Mouse (Mus musculus) embryonic facial prominence, embryonic 13.5 days (tissue): Measurements from ENCODE around the gene Crybg1. TPM values are rescaled to one million over a fixed set of nuclear protein-coding genes. Genes with fewer than 3 reads are reported as not detected.

ENCODE experiments used
- ATAC-seq: fragments of 200-750 bp; cut with Nextera tagmentation; 2 replicates; pipeline ENCODE4 v1.8.0; 2017; ENCODE audit warnings: low read depth; ENCODE audit not compliant: insufficient number of reproducible peaks, insufficient read depth, low FRiP score, low TSS enrichment
- H3K27ac ChIP-seq: fragments of 300-500 bp; sonication (generic); 2 replicates; pipeline ENCODE4 v1.5.1; 2015; ENCODE audit warnings: moderate library complexity, mild to moderate bottlenecking, inconsistent platforms
- H3K27me3 ChIP-seq: fragments of 300-500 bp; sonication (generic); 2 replicates; pipeline ENCODE4 v1.6.1; 2015; ENCODE audit warnings: mild to moderate bottlenecking, inconsistent platforms
- H3K36me3 ChIP-seq: fragments of 300-500 bp; sonication (generic); 2 replicates; pipeline ENCODE4 v1.6.1; 2015; ENCODE audit warnings: mild to moderate bottlenecking, inconsistent platforms
- H3K4me1 ChIP-seq: fragments of 300-500 bp; sonication (generic); 2 replicates; pipeline ENCODE4 v1.6.1; 2015; ENCODE audit warnings: inconsistent platforms
- H3K4me2 ChIP-seq: fragments of 300-500 bp; sonication (generic); 2 replicates; pipeline ENCODE4 v1.6.1; 2015; ENCODE audit warnings: moderate library complexity, mild to moderate bottlenecking, inconsistent platforms
- H3K4me3 ChIP-seq: fragments of 300-500 bp; sonication (generic); 2 replicates; pipeline ENCODE4 v1.5.1; 2015; ENCODE audit warnings: mild to moderate bottlenecking, inconsistent platforms
- H3K9ac ChIP-seq: fragments of 300-500 bp; sonication (generic); 2 replicates; pipeline ENCODE4 v1.6.1; 2015; ENCODE audit warnings: mild to moderate bottlenecking, inconsistent platforms
- H3K9me3 ChIP-seq: fragments of 300-500 bp; sonication (generic); 2 replicates; pipeline ENCODE4 v1.6.1; 2016; ENCODE audit warnings: inconsistent platforms
- WGBS: fragments of 180-500 bp; shearing (Covaris S2); methylation state at CpG from one replicate; pipeline ENCODE4 v1.1.7; 2015; ENCODE audit warnings: mixed read lengths; 5-methylcytosine and 5-hydroxymethylcytosine counted together
- polyA plus RNA-seq: library from polyadenylated mRNA; unstranded; fragments of >200 nt; fragmentation: Nextera tagmentation; extraction: Ambion mirVana; gene quantifications from 2 replicates; pipeline ENCODE4 v1.2.1, GENCODE M21; 2015

Gene Crybg1
- polyA plus RNA-seq, 1 experiment from 2014 or later, result 1.5 TPM

GRCm38 (mm10) chr10:44027226-44027625 lies 121.4 kb downstream of the Crybg1 start:
- Histone ChIP-seq H3K27me3 (no peaks in the 10 kb centered on the region), H3K4me1 (no peaks in the 10 kb centered on the region), H3K4me3 (no peak overlapping the region), H3K9ac (no peak overlapping the region), H3K36me3 (no peaks in the 10 kb centered on the region), H3K4me2 (no peak overlapping the region), H3K9me3 (no peaks in the 10 kb centered on the region), H3K27ac (no peak overlapping the region)
- WGBS, result 46% methylated on average over 1 of the region's 1 CpGs
- no peak for ATAC-seq

GRCm38 (mm10) chr10:44026105-44026504 lies 122.5 kb downstream of the Crybg1 start:
- no peak for ATAC-seq
- H3K27ac ChIP-seq, result no peak overlapping the region
- WGBS, result 82% methylated on average over 1 of the region's 1 CpGs
- no peak overlapping the region for H3K9ac ChIP-seq
- H3K27me3 ChIP-seq, result no peaks in the 10 kb centered on the region
- H3K4me3 ChIP-seq, result no peak overlapping the region
- H3K9me3 ChIP-seq, result no peaks in the 10 kb centered on the region
- no peaks in the 10 kb centered on the region for H3K4me1 ChIP-seq
- H3K36me3 ChIP-seq, result no peaks in the 10 kb centered on the region
- H3K4me2 ChIP-seq, result no peak overlapping the region

GRCm38 (mm10) chr10:44024705-44025104 lies 123.9 kb downstream of the Crybg1 start:
- no peak overlapping the region for H3K4me2 ChIP-seq
- 62% methylated on average over 10 of the region's 10 CpGs for WGBS
- H3K4me1 ChIP-seq, result no peaks in the 10 kb centered on the region
- no peak overlapping the region for H3K27ac ChIP-seq
- ATAC-seq, result no peak
- H3K9me3 ChIP-seq, result no peaks in the 10 kb centered on the region
- no peak overlapping the region for H3K4me3 ChIP-seq
- H3K36me3 ChIP-seq, result no peaks in the 10 kb centered on the region
- H3K27me3 ChIP-seq, result no peaks in the 10 kb centered on the region
- no peak overlapping the region for H3K9ac ChIP-seq

DNA sequence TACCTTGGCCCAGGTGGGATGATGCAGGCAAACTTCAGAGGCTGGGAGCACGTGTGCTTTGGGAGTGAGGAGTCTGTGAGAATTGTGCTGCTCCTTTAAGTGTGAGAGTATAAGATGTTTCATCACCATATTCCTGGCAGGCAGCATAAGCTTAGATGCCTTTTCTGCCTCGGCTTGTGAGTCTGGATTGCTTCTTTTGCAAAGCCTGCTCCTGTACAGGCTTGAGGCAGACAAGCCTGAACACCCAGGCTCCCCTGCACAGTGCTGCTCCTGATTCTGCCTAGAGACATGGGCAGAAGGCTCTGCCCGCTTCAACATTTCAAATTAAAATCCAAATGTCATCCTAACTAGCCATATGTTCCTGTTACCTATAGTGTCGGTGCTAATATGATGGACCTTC lies 128.5 kb downstream of the Crybg1 start:
- 67% methylated on average over 4 of the region's 4 CpGs for WGBS
- no peak for ATAC-seq
- Histone ChIP-seq H3K9ac (no peak overlapping the region), H3K9me3 (no peaks in the 10 kb centered on the region), H3K4me2 (no peak overlapping the region), H3K27me3 (no peaks in the 10 kb centered on the region), H3K4me1 (no peaks in the 10 kb centered on the region), H3K27ac (no peak overlapping the region), H3K4me3 (no peak overlapping the region), H3K36me3 (no peaks in the 10 kb centered on the region)

- Histone ChIP-seq H3K9ac (no peak overlapping the region), H3K36me3 (no peaks in the 10 kb centered on the region), H3K4me2 (no peak overlapping the region), H3K27ac (no peak overlapping the region), H3K27me3 (no peaks in the 10 kb centered on the region), H3K4me3 (no peak overlapping the region), H3K9me3 (no peaks in the 10 kb centered on the region), H3K4me1 (no peaks in the 10 kb centered on the region)
- ATAC-seq, result no peak
- 93% methylated on average over 4 of the region's 4 CpGs for WGBS
Observed at GRCm38 (mm10) chr10:44018562-44018961, 130.1 kb downstream of the Crybg1 start.

DNA sequence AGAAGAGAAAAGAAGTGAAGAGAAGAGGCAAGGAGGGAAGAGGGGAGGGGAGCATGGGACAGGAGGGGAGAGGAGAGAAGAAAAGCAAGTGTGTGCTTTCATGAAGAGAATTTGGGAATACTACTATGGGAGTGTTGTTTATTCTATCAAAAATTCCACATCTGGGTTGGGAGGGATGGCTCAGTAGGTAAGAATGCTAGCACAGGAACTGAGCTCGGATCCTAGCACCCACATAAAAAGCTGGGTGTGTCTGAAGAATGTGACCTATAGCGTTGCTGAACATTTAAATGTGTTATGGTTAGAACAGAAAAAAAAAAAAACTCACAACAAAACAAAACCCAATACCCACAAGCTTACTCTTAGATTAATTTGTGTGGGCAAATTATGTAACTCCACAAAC lies 133.0 kb downstream of the Crybg1 start:
- Histone ChIP-seq H3K9ac (no peak overlapping the region), H3K27ac (no peak overlapping the region), H3K9me3 (no peaks in the 10 kb centered on the region), H3K27me3 (no peaks in the 10 kb centered on the region), H3K4me1 (no peaks in the 10 kb centered on the region), H3K4me3 (no peak overlapping the region), H3K36me3 (no peaks in the 10 kb centered on the region), H3K4me2 (no peak overlapping the region)
- WGBS, result 66% methylated on average over 2 of the region's 2 CpGs
- ATAC-seq, result no peak

DNA sequence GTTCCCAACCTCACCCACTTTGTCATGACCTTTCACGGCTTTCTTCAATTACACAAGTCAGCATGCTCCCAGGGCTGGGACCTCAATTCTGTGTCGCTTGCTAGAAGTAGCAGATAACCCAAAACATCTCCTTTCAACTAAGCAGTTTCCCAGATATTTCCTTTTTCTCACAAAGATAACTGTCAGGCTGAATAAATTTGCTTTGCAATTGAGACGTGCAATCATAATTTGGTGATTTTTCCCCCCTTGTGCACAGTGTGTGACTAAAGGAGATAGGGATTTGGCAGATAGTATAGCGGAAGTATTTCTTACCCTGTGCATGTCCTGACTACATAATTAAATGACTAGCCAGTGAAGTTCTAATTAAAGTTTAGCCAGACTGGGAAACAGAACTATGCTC lies 134.8 kb downstream of the Crybg1 start:
- Histone ChIP-seq H3K36me3 (no peaks in the 10 kb centered on the region), H3K9ac (no peak overlapping the region), H3K27ac (no peak overlapping the region), H3K27me3 (no peaks in the 10 kb centered on the region), H3K4me3 (no peak overlapping the region), H3K9me3 (no peaks in the 10 kb centered on the region), H3K4me2 (no peak overlapping the region), H3K4me1 (no peaks in the 10 kb centered on the region)
- WGBS, result 50% methylated on average over 4 of the region's 4 CpGs
- no peak for ATAC-seq

DNA sequence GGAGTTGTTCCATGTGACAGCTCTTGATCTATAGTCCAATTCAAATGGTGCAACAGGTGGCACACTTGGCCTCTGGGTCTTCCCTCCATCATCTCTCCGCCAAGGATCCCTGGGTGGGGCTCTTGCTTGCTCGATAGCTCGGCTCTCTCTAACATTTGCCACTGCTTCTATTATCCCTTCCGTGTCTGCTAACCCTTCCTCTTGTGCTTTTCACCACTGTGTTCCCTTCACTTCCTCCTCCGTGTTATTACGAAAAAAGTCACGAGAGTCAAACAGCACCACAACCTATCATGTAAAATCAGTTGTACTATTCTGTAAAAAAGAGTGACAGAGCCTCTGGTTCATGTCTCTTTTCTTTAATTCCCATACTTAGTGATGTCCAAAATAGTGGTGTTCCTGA lies 137.2 kb downstream of the Crybg1 start:
- Histone ChIP-seq H3K9me3 (no peaks in the 10 kb centered on the region), H3K27me3 (peaks cover 16% of the 10 kb centered on the region), H3K27ac (no peak overlapping the region), H3K4me2 (no peak overlapping the region), H3K9ac (no peak overlapping the region), H3K4me3 (no peak overlapping the region), H3K4me1 (peaks cover under 1% of the 10 kb centered on the region; the same call in 1 of the 2 replicates), H3K36me3 (no peaks in the 10 kb centered on the region)
- no peak for ATAC-seq
- 82% methylated on average over 7 of the region's 7 CpGs for WGBS

DNA sequence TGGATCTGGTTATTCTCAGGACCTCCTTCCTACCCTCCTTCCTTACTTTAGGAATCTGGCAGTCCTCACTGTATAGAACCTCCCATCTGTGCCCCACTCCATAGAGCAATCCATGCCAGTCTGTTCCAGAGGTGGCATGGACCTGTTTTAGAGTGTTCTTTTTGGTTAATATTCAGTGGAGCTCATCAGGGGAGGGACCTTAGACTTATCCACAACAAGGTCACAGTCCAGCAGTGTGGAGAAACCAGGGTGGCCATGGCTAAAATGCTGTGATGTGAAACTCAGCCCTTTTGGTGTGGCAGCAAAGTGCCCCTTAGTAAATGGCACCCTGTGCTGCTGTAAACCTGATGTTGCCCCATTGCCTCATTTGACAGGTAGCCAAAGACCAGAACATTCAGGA lies 139.8 kb downstream of the Crybg1 start:
- peaks cover 22% of the 10 kb centered on the region for H3K4me1 ChIP-seq
- H3K36me3 ChIP-seq, result no peaks in the 10 kb centered on the region
- H3K9ac ChIP-seq, result no peak overlapping the region
- no peak overlapping the region for H3K4me3 ChIP-seq
- H3K27me3 ChIP-seq, result peaks cover 42% of the 10 kb centered on the region
- H3K27ac ChIP-seq, result no peak overlapping the region
- no peak for ATAC-seq
- H3K4me2 ChIP-seq, result no peak overlapping the region
- H3K9me3 ChIP-seq, result no peaks in the 10 kb centered on the region

DNA sequence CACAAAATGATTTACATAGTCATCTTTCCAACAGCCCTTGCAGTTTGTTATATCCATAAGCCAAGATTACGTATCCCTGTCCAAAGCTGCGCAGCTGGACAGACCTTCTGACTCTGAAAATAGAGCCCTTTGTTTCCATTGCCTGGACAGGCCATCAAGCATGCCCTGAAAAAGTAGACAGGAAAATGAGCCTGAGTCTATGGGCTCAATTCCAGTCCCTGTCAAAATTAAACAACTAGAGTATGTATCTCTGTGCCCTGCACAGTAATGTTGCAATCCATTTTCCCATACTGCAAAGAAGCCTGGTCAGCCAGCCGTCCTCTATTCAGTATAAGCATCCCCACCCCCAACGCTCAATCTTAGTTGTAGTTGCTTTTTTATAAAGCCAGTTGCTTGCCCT lies 141.8 kb downstream of the Crybg1 start:
- ATAC-seq, result no peak
- Histone ChIP-seq H3K4me3 (no peak overlapping the region), H3K4me2 (no peak overlapping the region), H3K27me3 (peaks cover 62% of the 10 kb centered on the region), H3K9me3 (no peaks in the 10 kb centered on the region), H3K36me3 (no peaks in the 10 kb centered on the region), H3K27ac (no peak overlapping the region), H3K4me1 (peaks cover 35% of the 10 kb centered on the region), H3K9ac (no peak overlapping the region)
- WGBS, result 74% methylated on average over 4 of the region's 4 CpGs

GRCm38 (mm10) chr10:44005677-44006641 lies 142.7 kb downstream of the Crybg1 start:
- Histone ChIP-seq H3K36me3 (no peaks in the 10 kb centered on the region), H3K9me3 (no peaks in the 10 kb centered on the region), H3K27me3 (peaks cover 70% of the 10 kb centered on the region), H3K4me3 (peak overlapping the region; percentile 43), H3K9ac (peak overlapping the region; percentile 60; the same call in 1 of the 2 replicates), H3K4me2 (peak overlapping the region; percentile 77), H3K27ac (no peak overlapping the region), H3K4me1 (peaks cover 35% of the 10 kb centered on the region)
- WGBS, result 1% methylated on average over 40 of the region's 40 CpGs
- no peak for ATAC-seq

- no peaks in the 10 kb centered on the region for H3K36me3 ChIP-seq
- peak overlapping the region; percentile 78 for H3K4me2 ChIP-seq
- H3K9me3 ChIP-seq, result no peaks in the 10 kb centered on the region
- H3K4me1 ChIP-seq, result peaks cover 35% of the 10 kb centered on the region
- peak overlapping the region; percentile 69; the same call in 1 of the 2 replicates for H3K9ac ChIP-seq
- H3K27ac ChIP-seq, result no peak overlapping the region
- H3K27me3 ChIP-seq, result peaks cover 74% of the 10 kb centered on the region
- ATAC-seq, result 0 out of 2 replicates have a peak, but pooled peaks have one; percentile 10
- WGBS, result 1% methylated on average over 33 of the region's 33 CpGs
- peak overlapping the region; percentile 64 for H3K4me3 ChIP-seq
Observed at GRCm38 (mm10) chr10:44004221-44004751, 144.4 kb downstream of the Crybg1 start.
